Mouse (Mus musculus): ENCODE measurements around the gene Coq9.

DNA sequence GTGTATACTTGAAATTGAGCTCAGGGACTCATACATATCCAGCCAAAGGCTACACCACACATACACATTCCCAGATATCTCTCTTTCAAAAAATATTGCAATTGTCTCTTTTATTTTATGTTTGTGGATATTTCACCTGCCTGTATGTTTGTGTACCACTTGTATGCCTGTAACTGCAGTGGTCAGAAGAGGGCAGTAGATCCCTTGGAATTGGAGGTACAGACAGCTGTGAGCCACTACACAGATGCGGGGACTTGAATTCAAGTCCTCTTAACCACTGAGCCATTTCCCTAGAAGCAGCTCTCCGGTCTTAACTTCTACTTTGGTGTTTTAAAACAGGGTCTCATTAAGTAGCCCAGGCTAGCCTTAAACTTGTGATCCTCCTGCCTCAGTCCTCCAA, 43.3 kb upstream of the Coq9 start:
- TF ChIP-seq CTCF (IDR thresholded peaks at IDR 0.05; ENCODE audit: control insufficient read depth, insufficient read depth, low read length) (peak; percentile 28; the same call in 1 of the 2 replicates), POLR2A (IDR thresholded peaks at IDR 0.05; ENCODE audit: borderline replicate concordance, control insufficient read depth, low read depth, low read length) (no peak)

Data from bone marrow, adult 2 months (tissue).